Mouse (Mus musculus) lung, postnatal 0 days (tissue): ENCODE measurements around the gene Otud3. TPM values are rescaled to one million over a fixed set of nuclear protein-coding genes. Genes with fewer than 3 reads are reported as not detected.
"Not testable (repeated sequence)": the region's sequence is repeated elsewhere in the genome, so short reads cannot be mapped to it uniquely, and the experiment has no call there.

Experiments
- ATAC-seq: fragments of 200-750 bp; cut with Nextera tagmentation; 2 replicates; pipeline ENCODE4 v1.8.0; 2017; ENCODE audit warnings: moderate library complexity
- DNase-seq: peaks from one replicate; pipeline ENCODE4 v3.0.0-alpha.2; 2016; ENCODE audit warnings: low spot score
- H3K27ac ChIP-seq: fragments of 300-500 bp; sonication (generic); 2 replicates; pipeline ENCODE4 v1.5.1; 2014; ENCODE audit warnings: antibody characterized with exemption, mild to moderate bottlenecking, low read length, mixed read lengths
- H3K27me3 ChIP-seq: fragments of 300-500 bp; sonication (generic); replicated peaks from 2 replicates; pipeline ENCODE4 v1.6.1; 2014; ENCODE audit warnings: low read length, mixed read lengths; ENCODE audit not compliant: insufficient read depth
- H3K36me3 ChIP-seq: fragments of 300-500 bp; sonication (generic); 2 replicates; pipeline ENCODE4 v1.6.1; 2014; ENCODE audit warnings: low read length, mixed read lengths; ENCODE audit not compliant: insufficient read depth
- H3K4me1 ChIP-seq: fragments of 300-500 bp; sonication (generic); 2 replicates; pipeline ENCODE4 v1.6.1; 2014; ENCODE audit warnings: antibody characterized with exemption, low read depth, low read length, mixed read lengths; ENCODE audit not compliant: insufficient read depth
- H3K4me2 ChIP-seq: fragments of 300-500 bp; sonication (generic); replicated peaks from 2 replicates; pipeline ENCODE4 v1.6.1; 2014; ENCODE audit warnings: low read depth, mild to moderate bottlenecking, low read length, moderate library complexity, mixed read lengths
- H3K4me3 ChIP-seq: fragments of 300-500 bp; sonication (generic); 2 replicates; pipeline ENCODE4 v1.5.1; 2014; ENCODE audit warnings: low read depth, low read length
- H3K9ac ChIP-seq: fragments of 300-500 bp; sonication (generic); replicated peaks from 2 replicates; pipeline ENCODE4 v1.6.1; 2014; ENCODE audit warnings: low read depth, mild to moderate bottlenecking
- H3K9me3 ChIP-seq: fragments of 300-500 bp; sonication (generic); 2 replicates; pipeline ENCODE4 v1.6.1; 2016; ENCODE audit warnings: low read length, mixed read lengths
- CTCF ChIP-seq: IDR thresholded peaks from 2 replicates; pipeline ENCODE4 v1.5.1; 2016; ENCODE audit warnings: antibody characterized with exemption, mild to moderate bottlenecking
- EP300 ChIP-seq: IDR thresholded peaks from 2 replicates; pipeline ENCODE4 v1.6.1; 2016; ENCODE audit warnings: antibody characterized with exemption, mild to moderate bottlenecking, control low read depth
- WGBS: fragments of 180-500 bp; shearing (Covaris S2); extraction: QIAGEN DNeasy Blood & Tissue Kit; methylation state at CpG from one replicate; pipeline ENCODE4 v1.1.7; 2014; 5-methylcytosine and 5-hydroxymethylcytosine counted together
- polyA plus RNA-seq: library from polyadenylated mRNA; unstranded; fragments of >200 nt; fragmentation: Nextera tagmentation; extraction: Ambion mirVana; gene quantifications from 2 replicates; pipeline ENCODE4 v1.2.1, GENCODE M21; 2015

The Otud3 gene
- polyA plus RNA-seq, 1 experiment from 2014 or later, result 4.0 TPM

GRCm38 (mm10) chr4:138899361-138899760 lies 14.4 kb downstream of the Otud3 start:
- H3K9ac ChIP-seq, result no peak overlapping the region
- H3K27ac ChIP-seq, result no peak overlapping the region
- 69% methylated on average over 7 of the region's 7 CpGs for WGBS
- no peaks in the 10 kb centered on the region for H3K4me1 ChIP-seq
- H3K4me3 ChIP-seq, result no peak overlapping the region
- TF ChIP-seq EP300, result no peak
- no peak for TF ChIP-seq CTCF
- H3K36me3 ChIP-seq, result peaks cover 31% of the 10 kb centered on the region
- no peaks in the 10 kb centered on the region for H3K9me3 ChIP-seq
- no peak for DNase-seq
- no peak overlapping the region for H3K4me2 ChIP-seq
- no peak for ATAC-seq
- no peaks in the 10 kb centered on the region for H3K27me3 ChIP-seq

- not testable (repeated sequence) for H3K9me3 ChIP-seq, ATAC-seq, H3K27me3 ChIP-seq, H3K4me3 ChIP-seq, DNase-seq, H3K4me1 ChIP-seq, H3K27ac ChIP-seq, H3K4me2 ChIP-seq, H3K9ac ChIP-seq
- 88% methylated on average over 11 of the region's 11 CpGs for WGBS
- H3K36me3 ChIP-seq, result peaks cover 25% of the 10 kb centered on the region
These were observed 20.0 kb downstream of the Otud3 start for GRCm38 (mm10) chr4:138893789-138894188.

GRCm38 (mm10) chr4:138892655-138893054 lies 21.1 kb downstream of the Otud3 start:
- WGBS, result 73% methylated on average over 6 of the region's 6 CpGs

GRCm38 (mm10) chr4:138889635-138890034 lies 24.1 kb downstream of the Otud3 start:
- peak; percentile 81 for ATAC-seq

More at GRCm38 (mm10) chr4:138892655-138893054, 21.1 kb downstream of the Otud3 start:
- Histone ChIP-seq H3K9me3 (no peaks in the 10 kb centered on the region), H3K27ac (no peak overlapping the region), H3K4me2 (no peak overlapping the region), H3K9ac (no peak overlapping the region), H3K36me3 (peaks cover 21% of the 10 kb centered on the region), H3K4me1 (no peaks in the 10 kb centered on the region), H3K4me3 (no peak overlapping the region), H3K27me3 (no peaks in the 10 kb centered on the region)
- TF ChIP-seq EP300 (no peak), CTCF (no peak)
- ATAC-seq (no peak), DNase-seq (peak; percentile 13)

GRCm38 (mm10) chr4:138889165-138889564 lies 24.6 kb downstream of the Otud3 start:
- Histone ChIP-seq H3K27ac (0 out of 2 replicates have a peak overlapping the region, but pooled peaks have one; percentile 9), H3K9me3 (no peaks in the 10 kb centered on the region), H3K36me3 (0 out of 2 replicates have a peak, but pooled peaks cover under 1% of the 10 kb centered on the region), H3K4me1 (no peaks in the 10 kb centered on the region), H3K27me3 (no peaks in the 10 kb centered on the region), H3K4me2 (no peak overlapping the region), H3K9ac (no peak overlapping the region), H3K4me3 (no peak overlapping the region)
- WGBS, result 45% methylated on average over 7 of the region's 7 CpGs
- DNase-seq, result no peak
- no peak for ATAC-seq
- TF ChIP-seq CTCF (no peak), EP300 (no peak)

More at GRCm38 (mm10) chr4:138889635-138890034, 24.1 kb downstream of the Otud3 start:
- no peak overlapping the region for H3K9ac ChIP-seq
- no peak overlapping the region for H3K27ac ChIP-seq
- H3K9me3 ChIP-seq, result no peaks in the 10 kb centered on the region
- no peaks in the 10 kb centered on the region for H3K27me3 ChIP-seq
- TF ChIP-seq CTCF, result no peak
- H3K4me1 ChIP-seq, result no peaks in the 10 kb centered on the region
- H3K36me3 ChIP-seq, result 0 out of 2 replicates have a peak, but pooled peaks cover 5% of the 10 kb centered on the region
- DNase-seq, result peak; percentile 53
- WGBS, result 42% methylated on average over 8 of the region's 8 CpGs
- H3K4me2 ChIP-seq, result no peak overlapping the region
- no peak overlapping the region for H3K4me3 ChIP-seq

GRCm38 (mm10) chr4:138884261-138884660 lies 29.5 kb downstream of the Otud3 start:
- H3K27me3 ChIP-seq, result no peaks in the 10 kb centered on the region
- no peaks in the 10 kb centered on the region for H3K4me1 ChIP-seq
- TF ChIP-seq EP300 (no peak), CTCF (peak; percentile 93)
- no peak overlapping the region for H3K27ac ChIP-seq
- H3K36me3 ChIP-seq, result no peaks in the 10 kb centered on the region
- ATAC-seq (peak; percentile 68), DNase-seq (peak; percentile 89)
- H3K9ac ChIP-seq, result no peak overlapping the region
- 13% methylated on average over 6 of the region's 6 CpGs for WGBS
- H3K9me3 ChIP-seq, result no peaks in the 10 kb centered on the region
- no peak overlapping the region for H3K4me3 ChIP-seq
- H3K4me2 ChIP-seq, result no peak overlapping the region

- WGBS, result 12% methylated on average over 13 of the region's 16 CpGs
- H3K4me1 ChIP-seq, result no peaks in the 10 kb centered on the region
- H3K4me2 ChIP-seq, result no peak overlapping the region
- no peaks in the 10 kb centered on the region for H3K9me3 ChIP-seq
- DNase-seq (peak; percentile 70), ATAC-seq (peak; percentile 60)
- H3K36me3 ChIP-seq, result no peaks in the 10 kb centered on the region
- H3K27me3 ChIP-seq, result no peaks in the 10 kb centered on the region
- H3K9ac ChIP-seq, result no peak overlapping the region
- TF ChIP-seq EP300, result no peak
- no peak for TF ChIP-seq CTCF
- no peak overlapping the region for H3K27ac ChIP-seq
- H3K4me3 ChIP-seq, result no peak overlapping the region
These were observed 31.6 kb downstream of the Otud3 start for GRCm38 (mm10) chr4:138882179-138882578.
